Mouse (Mus musculus): ENCODE data around the gene Efhd1. TPM values are rescaled to one million over a fixed set of nuclear protein-coding genes. Genes with fewer than 3 reads are reported as not detected.

Efhd1 gene
- polyA plus RNA-seq, 1 experiment from 2014 or later: 0.44 TPM

GRCm38 (mm10) chr1:87273514-87273942, 9.4 kb downstream of the Efhd1 start:
- Histone ChIP-seq H3K27me3 (ENCODE audit: insufficient read depth, poor library complexity, severe bottlenecking) (peaks cover 30% of the 10 kb centered on the region), H3K27ac (peak overlapping the region; percentile 39), H3K4me1 (peaks cover 38% of the 10 kb centered on the region), H3K9me3 (no peaks in the 10 kb centered on the region), H3K36me3 (no peaks in the 10 kb centered on the region), H3K4me3 (no peak overlapping the region)
- WGBS: 53% methylated on average over 3 of the region's 3 CpGs
- no peak for DNase-seq (ENCODE audit: low spot score)

- 62% methylated on average over 4 of the region's 4 CpGs for WGBS
- H3K4me1 ChIP-seq: peaks cover 38% of the 10 kb centered on the region
Observed at GRCm38 (mm10) chr1:87274134-87274533, 10.0 kb downstream of the Efhd1 start.

GRCm38 (mm10) chr1:87275151-87275550, 11.0 kb downstream of the Efhd1 start:
- Histone ChIP-seq H3K4me3 (no peak overlapping the region), H3K27me3 (ENCODE audit: insufficient read depth, poor library complexity, severe bottlenecking) (peaks cover 19% of the 10 kb centered on the region; the same call in 1 of the 2 replicates), H3K36me3 (no peaks in the 10 kb centered on the region), H3K4me1 (peaks cover 35% of the 10 kb centered on the region), H3K27ac (no peak overlapping the region), H3K9me3 (no peaks in the 10 kb centered on the region)
- no peak for DNase-seq (ENCODE audit: low spot score)
- WGBS: 88% methylated on average over 12 of the region's 12 CpGs

More at GRCm38 (mm10) chr1:87274134-87274533, 10.0 kb downstream of the Efhd1 start:
- Histone ChIP-seq H3K36me3 (no peaks in the 10 kb centered on the region), H3K4me3 (no peak overlapping the region), H3K27me3 (ENCODE audit: insufficient read depth, poor library complexity, severe bottlenecking) (peaks cover 24% of the 10 kb centered on the region), H3K27ac (peak overlapping the region; percentile 39; the same call in 1 of the 2 replicates), H3K9me3 (no peaks in the 10 kb centered on the region)
- no peak for DNase-seq (ENCODE audit: low spot score)

- Histone ChIP-seq H3K9me3 (no peaks in the 10 kb centered on the region), H3K27ac (no peak overlapping the region), H3K4me3 (no peak overlapping the region), H3K36me3 (no peaks in the 10 kb centered on the region), H3K4me1 (peaks cover 26% of the 10 kb centered on the region), H3K27me3 (ENCODE audit: insufficient read depth, poor library complexity, severe bottlenecking) (peaks cover 19% of the 10 kb centered on the region; the same call in 1 of the 2 replicates)
- 47% methylated on average over 2 of the region's 2 CpGs for WGBS
- DNase-seq (ENCODE audit: low spot score): no peak
Observed at GRCm38 (mm10) chr1:87276056-87276455, 11.9 kb downstream of the Efhd1 start.

- Histone ChIP-seq H3K36me3 (no peaks in the 10 kb centered on the region), H3K27ac (no peak overlapping the region), H3K4me1 (0 out of 2 replicates have a peak, but pooled peaks cover 5% of the 10 kb centered on the region), H3K9me3 (no peaks in the 10 kb centered on the region), H3K27me3 (ENCODE audit: insufficient read depth, poor library complexity, severe bottlenecking) (peaks cover 5% of the 10 kb centered on the region; the same call in 1 of the 2 replicates), H3K4me3 (no peak overlapping the region)
- DNase-seq (ENCODE audit: low spot score): no peak
- 79% methylated on average over 5 of the region's 5 CpGs for WGBS
Observed at GRCm38 (mm10) chr1:87280281-87280680, 16.1 kb downstream of the Efhd1 start.

GRCm38 (mm10) chr1:87281599-87282412, 17.6 kb downstream of the Efhd1 start:
- Histone ChIP-seq H3K4me1 (0 out of 2 replicates have a peak, but pooled peaks cover 5% of the 10 kb centered on the region), H3K9me3 (no peaks in the 10 kb centered on the region), H3K36me3 (no peaks in the 10 kb centered on the region), H3K27me3 (ENCODE audit: insufficient read depth, poor library complexity, severe bottlenecking) (no peaks in the 10 kb centered on the region), H3K4me3 (peak overlapping the region; percentile 35), H3K27ac (no peak overlapping the region)
- 25% methylated on average over 20 of the region's 20 CpGs for WGBS
- DNase-seq (ENCODE audit: low spot score): no peak

- Histone ChIP-seq H3K27me3 (ENCODE audit: insufficient read depth, poor library complexity, severe bottlenecking) (no peaks in the 10 kb centered on the region), H3K4me1 (0 out of 2 replicates have a peak, but pooled peaks cover 5% of the 10 kb centered on the region), H3K27ac (no peak overlapping the region), H3K9me3 (no peaks in the 10 kb centered on the region), H3K36me3 (no peaks in the 10 kb centered on the region), H3K4me3 (no peak overlapping the region)
- DNase-seq (ENCODE audit: low spot score): no peak
- WGBS: 67% methylated on average over 6 of the region's 6 CpGs
Observed at GRCm38 (mm10) chr1:87282413-87282788, 18.2 kb downstream of the Efhd1 start.

- Histone ChIP-seq H3K9me3 (no peaks in the 10 kb centered on the region), H3K27me3 (ENCODE audit: insufficient read depth, poor library complexity, severe bottlenecking) (no peaks in the 10 kb centered on the region), H3K36me3 (no peaks in the 10 kb centered on the region), H3K27ac (no peak overlapping the region), H3K4me3 (no peak overlapping the region), H3K4me1 (0 out of 2 replicates have a peak, but pooled peaks cover 5% of the 10 kb centered on the region)
- 78% methylated on average over 10 of the region's 10 CpGs for WGBS
- no peak for DNase-seq (ENCODE audit: low spot score)
Observed at GRCm38 (mm10) chr1:87283410-87283960, 19.3 kb downstream of the Efhd1 start.

- Histone ChIP-seq H3K4me1 (peaks cover 1% of the 10 kb centered on the region; the same call in 1 of the 2 replicates), H3K4me3 (no peak overlapping the region), H3K27me3 (ENCODE audit: insufficient read depth, poor library complexity, severe bottlenecking) (no peaks in the 10 kb centered on the region), H3K36me3 (no peaks in the 10 kb centered on the region), H3K27ac (no peak overlapping the region), H3K9me3 (no peaks in the 10 kb centered on the region)
- WGBS: 71% methylated on average over 2 of the region's 2 CpGs
- no peak for DNase-seq (ENCODE audit: low spot score)
Observed at GRCm38 (mm10) chr1:87287105-87287504, 22.9 kb downstream of the Efhd1 start.

GRCm38 (mm10) chr1:87291416-87291815, 27.3 kb downstream of the Efhd1 start:
- WGBS: 71% methylated on average over 8 of the region's 8 CpGs
- Histone ChIP-seq H3K4me1 (peaks cover 7% of the 10 kb centered on the region), H3K36me3 (no peaks in the 10 kb centered on the region), H3K4me3 (no peak overlapping the region), H3K9me3 (no peaks in the 10 kb centered on the region), H3K27ac (no peak overlapping the region), H3K27me3 (ENCODE audit: insufficient read depth, poor library complexity, severe bottlenecking) (peaks cover 3% of the 10 kb centered on the region; the same call in 1 of the 2 replicates)
- DNase-seq (ENCODE audit: low spot score): no peak

GRCm38 (mm10) chr1:87292420-87293190, 28.4 kb downstream of the Efhd1 start:
- no peaks in the 10 kb centered on the region for H3K36me3 ChIP-seq
- H3K4me1 ChIP-seq: peaks cover 7% of the 10 kb centered on the region
- 60% methylated on average over 15 of the region's 15 CpGs for WGBS
- H3K4me3 ChIP-seq: no peak overlapping the region
- DNase-seq (ENCODE audit: low spot score): peak; percentile 81
- no peaks in the 10 kb centered on the region for H3K9me3 ChIP-seq
- peaks cover 3% of the 10 kb centered on the region; the same call in 1 of the 2 replicates for H3K27me3 ChIP-seq (ENCODE audit: insufficient read depth, poor library complexity, severe bottlenecking)
- no peak overlapping the region for H3K27ac ChIP-seq

- 71% methylated on average over 4 of the region's 4 CpGs for WGBS
- Histone ChIP-seq H3K9me3 (no peaks in the 10 kb centered on the region), H3K27ac (no peak overlapping the region), H3K4me1 (peaks cover 11% of the 10 kb centered on the region), H3K4me3 (no peak overlapping the region), H3K27me3 (ENCODE audit: insufficient read depth, poor library complexity, severe bottlenecking) (peaks cover 3% of the 10 kb centered on the region; the same call in 1 of the 2 replicates), H3K36me3 (no peaks in the 10 kb centered on the region)
- no peak for DNase-seq (ENCODE audit: low spot score)
Observed at GRCm38 (mm10) chr1:87294063-87294710, 30.0 kb downstream of the Efhd1 start.
